25 mouse cellular contexts compared by ENCODE assay signal in genomic region chr2:178536574-178536973, GRCm38 (mm10).
"Had no signal": no experiment of that assay in that cellular context is flagged by ENCODE, and none has a peak within 500 bp of the region (broad histone marks: within the 10 kb centered on the region; RNA-seq: fewer than 3 reads in every experiment).

No protein-coding gene starts in this region.

- ATAC-seq: inflammation-experienced regulatory T-cells, adult 6 months; intestine, embryonic 15.5 days; intestine, postnatal 0 days; liver, embryonic 12.5 days had no signal

- H3K4me3 ChIP-seq: gastrocnemius, adult 2 months; heart, embryonic 10.5 days; heart, embryonic 12.5 days; hindbrain, embryonic 10.5 days; hindbrain, embryonic 13.5 days; intestine, embryonic 15.5 days; layer of hippocampus, adult 2 months; limb, embryonic 13.5 days; limb, embryonic 15.5 days; liver, embryonic 12.5 days had no signal

- H3K4me1 ChIP-seq: heart, embryonic 12.5 days; hindbrain, embryonic 10.5 days; intestine, embryonic 15.5 days; limb, embryonic 15.5 days; liver, embryonic 12.5 days had no signal

- H3K36me3 ChIP-seq: heart, embryonic 10.5 days; heart, embryonic 12.5 days; hindbrain, embryonic 10.5 days; hindbrain, embryonic 13.5 days; intestine, embryonic 15.5 days; limb, embryonic 13.5 days; limb, embryonic 15.5 days; liver, embryonic 12.5 days had no signal

- H3K9ac ChIP-seq: heart, embryonic 12.5 days; hindbrain, embryonic 13.5 days; intestine, embryonic 15.5 days; limb, embryonic 13.5 days; limb, embryonic 15.5 days; liver, embryonic 12.5 days; liver, embryonic 14.5 days had no signal

- H3K4me2 ChIP-seq: heart, embryonic 12.5 days; hindbrain, embryonic 13.5 days; intestine, embryonic 15.5 days; limb, embryonic 13.5 days; limb, embryonic 15.5 days; liver, embryonic 12.5 days had no signal

- H3K27ac ChIP-seq: gastrocnemius, adult 2 months; heart, embryonic 10.5 days; hindbrain, embryonic 10.5 days; hindbrain, embryonic 13.5 days; intestine, embryonic 15.5 days; layer of hippocampus, adult 2 months; limb, embryonic 13.5 days; limb, embryonic 15.5 days; liver, embryonic 12.5 days; liver, embryonic 14.5 days had no signal

- H3K27me3 ChIP-seq: heart, embryonic 12.5 days; intestine, embryonic 15.5 days; liver, embryonic 12.5 days had no signal

- DNase-seq: gastrocnemius, adult 2 months; gastrocnemius, postnatal 10 days; gastrocnemius, postnatal 25 days; heart, adult 18-20 months; heart, postnatal 10 days; heart, postnatal 4 days; kidney, adult 18-20 months; kidney, adult 8-10 months; kidney, postnatal 10 days; kidney, postnatal 25 days; kidney, postnatal 4 days; layer of hippocampus, postnatal 36 days; lung, adult 18-20 months had no signal

- H3K9me3 ChIP-seq: heart, embryonic 10.5 days; heart, embryonic 12.5 days; hindbrain, embryonic 10.5 days; hindbrain, embryonic 13.5 days; intestine, embryonic 15.5 days; limb, embryonic 13.5 days; limb, embryonic 15.5 days; liver, embryonic 12.5 days had no signal
